Mouse (Mus musculus) midbrain, embryonic 11.5 days (tissue): ENCODE data around the gene Gm595. TPM values are rescaled to one million over a fixed set of nuclear protein-coding genes. Genes with fewer than 3 reads are reported as not detected.

Source experiments
- ATAC-seq: fragments of 200-750 bp; cut with Nextera tagmentation; 2 replicates; pipeline ENCODE4 v1.8.0; 2017; ENCODE audit warnings: moderate TSS enrichment, moderate library complexity; ENCODE audit not compliant: low FRiP score
- DNase-seq: peaks from one replicate; pipeline ENCODE4 v3.0.0; 2015; ENCODE audit warnings: low spot score; ENCODE audit errors: missing footprints
- H3K27ac ChIP-seq: fragments of 300-500 bp; sonication (generic); 2 replicates; pipeline ENCODE4 v1.5.1; 2014; ENCODE audit warnings: low read depth, low read length
- H3K27me3 ChIP-seq: fragments of 300-500 bp; sonication (generic); 2 replicates; pipeline ENCODE4 v1.6.1; 2014; ENCODE audit warnings: mild to moderate bottlenecking, low read length, moderate library complexity, mixed read lengths; ENCODE audit not compliant: control insufficient read depth, insufficient read depth
- H3K36me3 ChIP-seq: fragments of 300-500 bp; sonication (generic); 2 replicates; pipeline ENCODE4 v1.6.1; 2014; ENCODE audit warnings: mild to moderate bottlenecking, low read length, moderate library complexity, mixed read lengths; ENCODE audit not compliant: control insufficient read depth, insufficient read depth
- H3K4me1 ChIP-seq: fragments of 300-500 bp; sonication (generic); 2 replicates; pipeline ENCODE4 v1.6.1; 2014; ENCODE audit warnings: low read length; ENCODE audit not compliant: control insufficient read depth, insufficient read depth
- H3K4me2 ChIP-seq: fragments of 300-500 bp; sonication (generic); 2 replicates; pipeline ENCODE4 v1.6.1; 2014; ENCODE audit warnings: mild to moderate bottlenecking, moderate library complexity
- H3K4me3 ChIP-seq: fragments of 300-500 bp; sonication (generic); 2 replicates; pipeline ENCODE4 v1.5.1; 2014; ENCODE audit warnings: low read depth, low read length
- H3K9ac ChIP-seq: fragments of 300-500 bp; sonication (generic); 2 replicates; pipeline ENCODE4 v1.6.1; 2014; ENCODE audit warnings: low read length
- H3K9me3 ChIP-seq: fragments of 300-500 bp; sonication (generic); 2 replicates; pipeline ENCODE4 v1.6.1; 2016; ENCODE audit warnings: low read length; ENCODE audit not compliant: control insufficient read depth
- WGBS: fragments of 180-500 bp; shearing (Covaris S2); extraction: QIAGEN DNeasy Blood & Tissue Kit; methylation state at CpG from one replicate; pipeline ENCODE4 v1.1.7; 2014; 5-methylcytosine and 5-hydroxymethylcytosine counted together
- polyA plus RNA-seq: library from polyadenylated mRNA; unstranded; fragments of >200 nt; fragmentation: Nextera tagmentation; extraction: Ambion mirVana; gene quantifications from 2 replicates; pipeline ENCODE4 v1.2.1, GENCODE M21; 2014

Gene Gm595
- not detected in 2 replicates for polyA plus RNA-seq

DNA sequence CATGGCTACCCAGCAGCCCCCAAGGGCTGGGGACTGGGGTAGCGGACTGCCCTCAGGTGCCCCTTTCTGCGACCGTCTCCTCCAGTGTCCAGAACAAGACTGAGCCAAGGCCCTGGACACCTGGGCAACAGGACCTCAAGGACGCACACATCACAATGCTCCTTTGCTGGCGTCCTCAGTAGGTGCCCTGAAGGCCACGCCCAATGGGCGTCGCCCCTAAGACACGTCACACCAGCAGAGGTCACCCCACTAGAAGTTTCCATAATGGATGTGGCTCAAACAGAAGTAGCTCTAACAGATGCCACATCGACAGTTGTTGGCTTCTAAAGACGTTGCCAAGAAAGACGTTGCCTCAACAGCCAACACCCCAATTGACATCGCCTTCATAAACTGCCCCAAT is at the start of gene Gm595:
Gene Gm595, minus strand, starts transcription at position 101 of the 400 bp plus-strand sequence.
- no peaks in the 10 kb centered on the region for H3K36me3 ChIP-seq
- H3K4me3 ChIP-seq: no peak within 1 kb of the TSS
- no peak within 1 kb of the TSS for H3K27ac ChIP-seq
- no peaks in the 10 kb centered on the region for H3K4me1 ChIP-seq
- ATAC-seq (no peak), DNase-seq (no peak)
- H3K9ac ChIP-seq: no peak within 1 kb of the TSS
- H3K27me3 ChIP-seq: no peaks in the 10 kb centered on the region
- 89% methylated on average over 13 of the region's 13 CpGs for WGBS
- no peaks in the 10 kb centered on the region for H3K9me3 ChIP-seq
- no peak within 1 kb of the TSS for H3K4me2 ChIP-seq

DNA sequence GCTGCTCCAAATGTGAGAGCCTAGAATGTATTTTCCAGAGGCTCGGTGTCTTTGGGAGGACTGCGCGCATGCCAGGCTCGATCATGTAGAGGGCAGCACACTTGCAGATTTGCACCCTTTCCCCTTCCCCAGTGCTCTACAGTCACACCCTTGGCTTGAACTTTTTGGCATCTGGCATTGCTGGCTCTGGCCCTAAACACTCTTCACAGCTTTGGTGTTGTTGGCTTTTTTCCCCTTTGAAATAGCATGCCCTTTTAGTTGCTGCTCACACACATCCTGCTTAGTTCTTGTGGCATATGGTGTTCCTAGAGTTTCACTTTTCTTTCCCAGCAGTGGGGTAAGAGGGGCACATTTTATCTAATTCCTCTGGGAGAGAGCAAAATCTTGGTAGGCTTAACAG is 30.9 kb upstream of the Gm595 start:
- no peak overlapping the region for H3K9ac ChIP-seq
- DNase-seq (no peak), ATAC-seq (no peak)
- no peaks in the 10 kb centered on the region for H3K27me3 ChIP-seq
- no peaks in the 10 kb centered on the region for H3K9me3 ChIP-seq
- H3K4me1 ChIP-seq: no peaks in the 10 kb centered on the region
- H3K27ac ChIP-seq: no peak overlapping the region
- 95% methylated on average over 4 of the region's 4 CpGs for WGBS
- H3K4me2 ChIP-seq: no peak overlapping the region
- H3K4me3 ChIP-seq: no peak overlapping the region
- no peaks in the 10 kb centered on the region for H3K36me3 ChIP-seq

DNA sequence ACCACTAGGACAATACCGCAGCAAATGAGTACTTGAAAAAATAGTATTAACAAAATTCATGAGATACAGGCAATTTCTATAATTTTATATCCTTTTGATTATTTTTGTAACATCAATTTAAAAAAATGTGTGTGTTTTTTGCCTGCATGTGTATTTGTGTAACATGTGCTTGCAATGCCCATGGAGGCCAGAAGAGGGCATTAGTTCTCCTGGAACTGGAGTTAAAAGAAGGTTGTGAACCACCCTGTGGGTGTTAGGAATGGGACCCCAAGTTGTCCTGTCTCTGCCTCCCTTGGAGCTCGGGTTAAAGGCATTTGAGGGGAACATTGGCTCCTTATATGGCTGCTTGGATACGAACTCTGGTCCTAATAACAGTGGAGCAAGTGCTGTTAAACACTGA is 26.2 kb upstream of the Gm595 start:
- Histone ChIP-seq H3K9me3 (no peaks in the 10 kb centered on the region), H3K9ac (no peak overlapping the region), H3K36me3 (no peaks in the 10 kb centered on the region), H3K4me1 (no peaks in the 10 kb centered on the region), H3K4me2 (no peak overlapping the region), H3K27ac (no peak overlapping the region), H3K27me3 (no peaks in the 10 kb centered on the region), H3K4me3 (no peak overlapping the region)
- WGBS: 90% methylated on average over 3 of the region's 3 CpGs
- DNase-seq: no peak
- no peak for ATAC-seq

DNA sequence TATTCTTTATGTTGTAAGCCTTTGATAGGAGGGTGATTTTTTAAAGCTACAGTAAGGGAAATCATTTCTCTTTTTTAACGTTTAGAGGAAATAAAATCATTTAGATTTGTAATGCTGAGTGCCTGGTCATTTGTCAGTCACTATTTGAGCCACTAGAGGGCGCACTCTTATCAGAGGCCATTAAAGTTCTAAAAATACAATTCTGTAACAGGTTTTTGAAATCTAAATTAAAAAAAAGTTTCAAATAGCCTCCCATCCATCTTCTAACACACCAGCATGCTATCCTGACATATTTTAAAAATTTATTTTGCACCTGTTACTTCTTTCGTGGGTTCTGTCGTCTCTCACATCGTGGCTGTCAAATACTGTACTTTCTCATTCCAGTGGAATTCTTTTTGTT is 22.0 kb upstream of the Gm595 start:
- DNase-seq: peak; percentile 84
- H3K4me2 ChIP-seq: no peak overlapping the region
- no peaks in the 10 kb centered on the region for H3K4me1 ChIP-seq
- no peaks in the 10 kb centered on the region for H3K36me3 ChIP-seq
- 54% methylated on average over 5 of the region's 5 CpGs for WGBS
- no peak overlapping the region for H3K4me3 ChIP-seq
- no peak overlapping the region for H3K9ac ChIP-seq
- H3K27me3 ChIP-seq: no peaks in the 10 kb centered on the region
- no peak overlapping the region for H3K27ac ChIP-seq
- no peaks in the 10 kb centered on the region for H3K9me3 ChIP-seq
- ATAC-seq: no peak

DNA sequence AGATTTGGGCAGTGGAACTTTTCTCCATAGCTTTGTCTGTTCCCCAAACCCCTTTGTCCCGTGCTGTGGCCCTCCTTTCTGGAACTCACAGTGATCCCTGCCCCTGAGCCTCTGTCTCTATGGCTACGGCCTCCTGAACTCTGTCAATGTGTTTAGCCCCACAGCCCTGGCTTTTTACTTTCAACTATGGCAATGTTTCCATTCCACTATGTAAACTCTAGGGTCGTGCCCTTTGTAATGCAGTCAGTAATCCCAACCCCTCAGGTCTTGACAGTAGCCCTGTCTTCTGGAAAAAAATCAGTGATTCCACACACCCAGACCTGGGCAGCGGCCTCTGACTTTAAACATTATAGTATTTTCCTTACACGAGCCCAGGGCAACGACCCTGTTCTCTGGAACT is 19.3 kb upstream of the Gm595 start:
- Histone ChIP-seq H3K4me3 (no peak overlapping the region), H3K36me3 (no peaks in the 10 kb centered on the region), H3K4me2 (no peak overlapping the region), H3K4me1 (no peaks in the 10 kb centered on the region), H3K27me3 (no peaks in the 10 kb centered on the region), H3K27ac (no peak overlapping the region), H3K9ac (no peak overlapping the region), H3K9me3 (no peaks in the 10 kb centered on the region)
- 41% methylated on average over 6 of the region's 6 CpGs for WGBS
- ATAC-seq (0 out of 2 replicates have a peak, but pooled peaks have one; percentile 42), DNase-seq (no peak)

DNA sequence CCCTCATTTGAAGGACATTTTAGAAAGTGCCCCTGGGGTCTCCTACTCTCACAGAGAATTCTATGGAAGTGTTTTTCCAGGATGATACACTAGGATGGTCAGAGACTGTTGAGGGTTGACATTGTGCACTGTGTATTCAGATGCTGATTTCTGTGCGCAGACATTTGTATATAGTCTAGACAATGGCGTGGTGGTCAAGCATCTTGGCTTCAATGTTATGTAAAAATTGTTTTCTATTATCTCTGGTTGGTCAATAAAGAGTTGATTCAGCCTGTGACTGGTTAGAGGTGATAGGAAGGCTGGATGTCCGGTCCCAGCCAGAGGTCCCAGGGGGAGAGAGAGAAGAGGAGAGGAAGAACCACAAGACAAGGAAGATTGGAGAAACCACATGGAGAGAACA is 16.4 kb upstream of the Gm595 start:
- Histone ChIP-seq H3K4me1 (no peaks in the 10 kb centered on the region), H3K27ac (no peak overlapping the region), H3K4me3 (no peak overlapping the region), H3K27me3 (no peaks in the 10 kb centered on the region), H3K36me3 (no peaks in the 10 kb centered on the region), H3K4me2 (no peak overlapping the region), H3K9ac (no peak overlapping the region), H3K9me3 (no peaks in the 10 kb centered on the region)
- 85% methylated on average over 3 of the region's 3 CpGs for WGBS
- no peak for ATAC-seq
- no peak for DNase-seq

DNA sequence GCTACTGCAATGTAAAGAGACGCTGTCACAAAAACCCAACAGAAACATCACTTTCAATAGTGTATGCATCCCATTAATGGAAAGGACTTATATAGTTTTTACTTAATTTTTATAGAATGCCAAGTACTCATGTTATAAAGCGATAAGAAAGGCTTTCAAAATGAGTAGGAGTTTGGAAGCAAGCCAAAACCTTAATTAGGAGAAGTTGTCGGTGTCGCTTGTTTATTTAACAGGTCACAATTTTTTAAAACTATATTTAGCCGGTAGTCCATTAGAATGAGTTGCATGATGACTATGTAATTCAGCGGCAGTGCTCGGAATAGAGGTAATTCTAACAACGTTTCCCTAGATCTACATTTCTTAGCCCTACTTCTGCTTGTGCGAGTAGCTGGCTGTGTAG is 12.7 kb upstream of the Gm595 start:
- Histone ChIP-seq H3K27ac (no peak overlapping the region), H3K9me3 (no peaks in the 10 kb centered on the region), H3K4me2 (no peak overlapping the region), H3K9ac (no peak overlapping the region), H3K27me3 (no peaks in the 10 kb centered on the region), H3K4me1 (no peaks in the 10 kb centered on the region), H3K36me3 (no peaks in the 10 kb centered on the region), H3K4me3 (no peak overlapping the region)
- 93% methylated on average over 9 of the region's 9 CpGs for WGBS
- no peak for ATAC-seq
- DNase-seq: no peak

DNA sequence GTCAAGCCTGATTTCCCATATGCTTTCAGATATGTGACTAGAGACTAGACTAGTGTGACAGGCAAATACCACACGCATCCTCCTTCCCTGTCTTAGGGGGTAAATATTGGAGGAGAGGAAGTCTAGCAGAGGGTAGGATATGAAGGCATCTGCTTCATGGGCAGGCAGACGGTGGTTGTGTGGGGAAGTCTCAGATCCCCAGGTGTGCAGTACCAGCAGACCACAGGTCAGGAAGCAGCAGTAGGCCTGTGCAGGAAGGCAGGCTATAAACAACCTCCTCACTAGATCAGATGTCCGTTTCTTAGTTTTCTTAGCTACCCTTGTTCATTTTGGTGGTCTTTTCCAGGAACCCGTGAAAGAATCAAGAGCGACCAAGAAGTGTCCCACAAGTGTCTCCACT is 7.1 kb upstream of the Gm595 start:
- ATAC-seq (no peak), DNase-seq (no peak)
- Histone ChIP-seq H3K4me2 (no peak overlapping the region), H3K4me1 (no peaks in the 10 kb centered on the region), H3K27me3 (no peaks in the 10 kb centered on the region), H3K36me3 (no peaks in the 10 kb centered on the region), H3K9ac (no peak overlapping the region), H3K4me3 (no peak overlapping the region), H3K27ac (no peak overlapping the region), H3K9me3 (no peaks in the 10 kb centered on the region)
- WGBS: 85% methylated on average over 5 of the region's 5 CpGs
